Mouse (Mus musculus) adrenal gland, adult 18-20 months (tissue): ENCODE data around the gene Camk1. TPM values are rescaled to one million over a fixed set of nuclear protein-coding genes. Genes with fewer than 3 reads are reported as not detected.

Source experiments
- DNase-seq, 2 experiments: peaks; one replicate each; pipeline ENCODE4 v3.0.0; 2021 to 2022; ENCODE audit warnings: low spot score in 2 of 2
- total RNA-seq, 2 experiments: library from RNA; stranded (reverse); gene quantifications; 1 replicate in 1 of 2; 2 replicates in 1 of 2; pipeline ENCODE4 v1.2.3; 2021

Camk1 gene
- total RNA-seq, 2 experiments from 2014 or later: 53.1 to 55.4 TPM

DNA sequence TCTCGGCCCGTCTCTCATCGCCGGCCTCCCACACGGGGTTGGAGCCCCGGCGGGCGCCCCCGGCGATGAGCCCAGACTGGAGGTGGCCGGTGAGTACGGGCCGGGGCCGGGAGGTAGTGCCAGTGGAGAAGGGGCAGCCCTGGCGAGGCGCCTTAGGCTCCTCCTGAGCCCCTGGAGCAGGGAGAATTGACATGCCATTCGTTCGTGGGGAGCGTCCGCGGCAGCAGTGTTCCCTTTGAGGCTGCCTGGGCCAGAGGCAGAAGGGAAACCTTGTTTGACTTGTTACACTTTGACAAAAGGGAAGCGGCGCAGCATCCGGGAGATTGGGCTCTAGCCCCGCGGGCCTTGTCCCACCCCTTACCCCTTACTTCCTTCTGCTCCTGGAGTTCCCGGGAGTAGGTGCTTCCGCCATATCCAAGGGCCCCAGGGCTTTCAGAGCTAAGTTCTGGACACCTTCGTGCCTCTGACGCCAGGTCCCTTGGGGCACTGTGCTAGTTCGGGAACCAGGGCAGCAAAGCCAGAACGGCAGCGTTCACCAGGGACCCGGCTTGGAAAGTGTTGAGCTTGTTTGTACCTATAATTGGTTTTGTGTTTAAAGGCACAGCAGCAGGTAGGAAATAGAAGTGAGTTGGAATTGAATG, 36.2 kb downstream of the Camk1 start:
- peak in 1 of 2 experiments; percentile 47 for DNase-seq

DNA sequence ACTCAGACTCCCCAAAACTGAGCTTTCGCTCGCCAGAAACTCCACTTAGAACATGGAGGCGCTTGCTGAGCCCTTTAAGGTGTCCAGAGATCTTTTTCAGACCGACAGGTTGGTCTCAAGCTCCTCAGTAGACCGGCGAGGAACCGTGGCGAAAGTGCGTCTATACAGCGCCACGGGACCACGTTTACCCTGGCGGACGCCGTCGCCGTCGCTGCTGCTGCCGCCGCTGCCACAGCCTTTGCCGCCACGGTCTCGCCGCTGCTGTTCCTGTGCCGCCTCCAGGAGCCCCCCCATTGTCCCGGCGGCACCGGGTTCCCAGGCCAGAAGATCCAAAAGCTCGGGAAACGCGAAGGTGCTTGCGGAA, 36.8 kb downstream of the Camk1 start, which contains the start of gene Brpf1:
TSS of gene Brpf1 (plus strand) at position 152 of the 364 bp plus-strand sequence.
- DNase-seq: no peak

DNA sequence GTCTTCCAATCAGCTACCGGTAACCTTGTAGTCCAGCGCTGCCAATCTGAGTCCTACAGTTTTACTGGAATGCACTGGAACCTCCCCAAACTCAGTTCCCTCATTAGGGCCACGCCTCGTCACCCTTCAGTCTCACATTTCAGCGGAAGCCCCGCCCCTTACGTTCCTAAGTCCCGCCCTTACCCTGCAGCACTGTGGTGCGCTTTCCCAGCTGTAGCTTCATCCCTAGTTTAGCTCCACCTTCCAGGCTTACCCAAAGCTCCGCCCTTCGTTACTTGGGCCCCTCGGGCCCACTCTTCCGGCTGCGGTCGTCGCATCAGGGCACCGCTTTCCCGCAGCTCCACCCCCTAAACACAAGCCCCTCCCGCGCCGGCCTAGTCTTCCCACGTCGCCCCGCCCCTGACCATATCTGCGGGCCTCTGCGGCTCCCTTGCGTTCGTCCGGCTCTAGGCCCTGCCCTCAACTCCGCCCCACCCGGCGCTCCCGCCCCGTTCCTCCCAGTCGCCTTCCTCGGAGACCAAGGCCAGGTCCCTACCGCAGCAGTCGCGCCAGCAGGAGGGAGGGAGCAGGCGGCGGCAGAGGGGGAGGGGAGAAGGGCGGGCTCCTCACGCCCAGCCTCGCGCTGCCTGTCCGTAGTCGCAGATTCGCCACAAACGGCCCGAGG, 37.3 kb downstream of the Camk1 start:
- peak; percentile 97 to 98 for DNase-seq

DNA sequence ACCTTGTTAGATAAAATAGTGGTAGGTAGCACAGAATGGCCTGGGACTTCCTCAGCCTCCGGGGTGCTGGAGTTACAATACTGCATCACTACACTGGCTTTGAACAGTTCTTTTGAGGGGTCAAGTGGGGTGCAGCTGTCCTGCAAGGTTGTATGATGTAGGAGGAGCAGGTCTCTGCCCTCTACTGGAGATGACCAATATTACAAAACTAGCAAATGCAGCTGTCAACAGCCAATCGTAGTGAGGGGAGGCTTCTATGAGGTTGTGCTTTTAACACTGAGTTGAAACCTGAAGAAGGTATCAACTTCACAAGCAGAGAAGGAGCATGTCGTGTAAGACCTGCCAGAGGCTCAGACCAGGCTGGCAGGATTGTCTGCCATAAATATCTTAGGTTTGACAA, 41.5 kb downstream of the Camk1 start:
- DNase-seq: no peak

DNA sequence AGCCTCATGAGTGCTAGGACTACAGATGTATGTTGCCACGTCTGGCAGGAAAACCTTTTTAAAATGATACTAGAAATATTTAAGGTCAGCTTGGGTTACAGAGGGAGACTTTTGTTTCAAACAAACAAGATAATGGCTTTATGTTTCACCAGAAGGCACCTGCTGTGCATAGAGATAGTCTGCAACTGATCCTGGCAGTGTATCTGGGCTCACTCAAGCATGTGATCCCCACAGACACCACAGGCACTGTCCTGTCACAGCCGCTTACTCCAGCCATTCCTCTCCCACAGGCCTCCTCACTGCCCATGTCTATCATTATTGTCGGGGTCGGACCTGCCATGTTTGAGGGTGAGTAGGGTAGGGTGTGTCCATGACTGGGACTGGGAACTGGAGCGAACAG, 42.4 kb downstream of the Camk1 start:
- DNase-seq: no peak

DNA sequence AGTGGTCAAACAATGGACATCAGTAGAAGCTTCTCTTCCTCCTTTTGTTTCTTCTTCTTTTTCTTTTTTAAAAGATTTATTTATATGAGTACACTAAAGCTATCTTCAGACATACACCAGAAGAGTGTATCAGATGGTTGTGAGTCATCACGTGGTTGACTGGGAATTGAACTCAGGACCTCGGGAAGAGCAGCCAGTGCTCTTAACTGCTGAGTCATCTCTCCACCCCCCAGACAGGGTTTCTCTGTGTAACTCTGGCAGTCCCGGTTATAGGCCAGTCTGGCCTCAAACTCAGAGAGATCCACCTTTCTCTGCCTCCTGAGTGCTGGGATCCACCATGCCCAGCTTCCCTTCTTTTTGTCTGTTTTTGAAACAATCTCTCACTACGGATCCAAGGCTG, 47.1 kb downstream of the Camk1 start:
- no peak for DNase-seq

DNA sequence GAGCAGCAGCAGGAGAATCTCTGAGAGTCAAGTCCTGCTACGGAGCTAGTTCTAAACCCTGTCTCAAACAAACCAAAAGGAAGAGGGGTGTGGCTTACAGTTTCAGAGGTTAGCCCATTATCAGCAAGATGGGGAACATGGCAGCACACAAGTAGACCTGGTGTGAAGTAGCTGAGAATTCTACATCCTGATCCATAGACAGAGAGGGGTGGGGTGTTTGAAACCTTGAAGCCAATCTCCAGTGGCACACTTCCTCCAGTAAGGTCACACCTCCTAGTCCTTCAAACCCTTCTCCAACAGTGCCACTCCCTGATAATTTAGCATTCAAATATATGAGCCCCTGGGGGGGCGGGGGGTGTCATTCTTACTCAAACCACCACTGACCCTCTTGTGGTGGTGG, 47.7 kb downstream of the Camk1 start:
- no peak for DNase-seq

DNA sequence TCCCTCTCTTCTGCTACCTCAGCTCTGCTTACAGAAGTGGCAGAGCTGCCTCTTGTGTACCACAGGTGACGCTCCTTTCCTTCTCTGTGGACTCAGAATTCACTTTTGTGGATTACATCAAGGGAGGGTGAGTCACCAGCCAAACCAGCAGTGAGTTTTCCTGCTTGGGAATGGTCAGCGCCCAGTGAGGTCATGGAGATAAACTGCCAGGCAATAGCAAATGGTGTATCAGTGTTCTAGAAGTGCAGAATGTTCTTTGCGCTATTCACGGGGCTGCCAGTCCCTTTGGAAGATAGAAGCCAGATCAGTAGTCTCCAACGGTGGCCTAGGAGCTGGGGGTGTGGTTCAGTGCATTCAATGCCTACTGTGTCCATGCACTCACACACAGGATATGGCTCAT, 50.8 kb downstream of the Camk1 start:
- DNase-seq: no peak

DNA sequence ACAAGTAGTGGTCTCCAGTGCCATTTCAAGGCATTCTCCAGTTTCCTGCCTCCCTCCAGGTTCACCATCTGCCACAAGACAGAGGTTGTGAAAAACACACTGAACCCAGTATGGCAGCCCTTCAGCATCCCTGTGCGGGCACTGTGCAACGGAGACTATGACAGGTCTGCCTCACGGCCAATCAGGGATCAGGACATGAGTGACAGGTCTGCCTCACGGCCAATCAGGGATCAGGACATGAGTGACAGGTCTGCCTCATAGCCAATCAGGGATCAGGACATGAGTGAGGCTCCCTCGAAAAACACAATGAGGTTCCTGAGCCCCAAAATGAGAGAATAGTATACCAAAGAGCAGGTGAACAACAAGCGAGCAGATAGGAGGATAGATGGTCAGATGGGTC, 53.4 kb downstream of the Camk1 start:
- DNase-seq: no peak

DNA sequence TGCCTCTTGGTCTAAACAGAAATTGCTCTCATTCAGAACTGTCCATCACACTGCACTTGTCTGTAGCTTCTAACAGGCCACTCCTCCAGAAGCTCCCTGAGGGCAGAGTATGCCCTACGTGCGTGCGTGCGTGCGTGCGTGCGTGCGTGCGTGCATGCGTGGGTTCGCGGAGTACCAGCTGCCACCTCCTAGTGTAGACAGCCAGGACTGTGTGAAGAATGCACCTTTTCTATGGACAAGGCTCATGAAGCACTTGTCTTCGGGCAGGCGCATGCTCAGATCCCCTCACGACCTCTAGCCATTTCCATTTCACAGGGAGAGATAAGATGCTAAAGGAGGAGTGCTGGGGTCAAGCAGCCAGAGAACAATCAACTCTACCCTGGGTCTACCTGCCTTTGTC, 54.4 kb downstream of the Camk1 start:
- DNase-seq: no peak

DNA sequence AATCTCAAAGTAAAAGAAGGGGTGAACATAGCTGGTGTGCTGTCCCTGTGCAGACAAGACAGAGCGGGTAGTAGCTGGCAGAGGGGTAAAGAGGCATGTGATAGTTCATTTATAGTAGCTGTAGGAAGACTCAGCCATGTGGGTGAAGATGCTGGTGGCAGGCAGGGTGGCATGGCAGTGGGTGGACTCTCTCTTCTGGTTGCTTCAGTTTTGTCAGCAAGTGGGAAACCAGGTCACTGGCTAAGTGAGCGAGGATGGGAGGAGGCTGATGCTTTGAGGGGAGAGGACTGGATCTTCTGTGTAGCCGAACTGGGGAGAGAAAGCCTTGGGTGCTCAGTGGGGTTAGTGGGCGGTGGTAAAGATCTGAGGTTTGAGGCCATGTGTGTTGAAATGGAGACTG, 56.5 kb downstream of the Camk1 start:
- DNase-seq: no peak

DNA sequence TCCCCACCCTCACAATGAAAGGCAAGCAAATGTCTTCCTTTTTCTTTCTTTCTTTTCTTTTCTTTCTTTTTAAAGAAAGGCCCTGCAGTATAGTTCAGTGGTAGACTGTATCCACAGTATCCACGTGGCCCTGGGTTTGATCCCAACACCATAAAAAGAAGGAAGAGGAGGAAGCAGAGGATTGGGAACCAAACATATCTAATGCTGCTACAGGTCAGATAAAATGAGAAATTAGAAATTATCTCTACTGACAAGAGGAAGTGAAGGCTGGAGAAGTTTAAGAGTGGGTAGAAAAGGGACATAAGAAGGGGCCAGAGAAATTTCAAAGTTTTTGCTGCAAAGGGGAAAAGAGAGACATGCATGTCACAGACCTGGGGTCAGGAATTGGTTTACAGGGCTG, 57.5 kb downstream of the Camk1 start:
- DNase-seq: no peak

DNA sequence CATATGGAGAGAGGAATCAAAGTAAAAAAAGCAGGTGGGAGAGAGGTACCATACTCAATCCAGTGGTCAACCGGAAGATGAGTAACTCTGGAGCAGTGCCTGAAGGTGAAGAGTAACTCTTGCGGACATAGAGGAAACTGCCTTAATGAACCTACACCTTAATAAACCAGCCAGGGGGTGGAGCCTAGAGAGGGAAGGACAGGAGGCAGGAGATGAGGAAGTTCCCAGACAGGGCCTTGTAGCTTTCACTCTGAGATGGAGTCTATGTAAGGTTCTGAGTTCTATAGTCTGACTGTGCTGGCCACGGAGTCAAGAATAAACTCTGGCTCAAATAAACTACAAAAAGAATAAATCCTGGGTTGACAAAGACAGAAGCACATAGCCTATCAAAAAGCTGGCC, 58.9 kb downstream of the Camk1 start:
- DNase-seq: no peak

Other genes starting within 250 kb of the Camk1 start
- 1 to 10 TPM; 4.1 to 4.3 TPM for gene Lhfpl4, start 148.6 kb downstream of the Camk1 start, total RNA-seq
- 10 to 100 TPM; 18.2 to 18.4 TPM for gene Mtmr14, start 106.1 kb downstream of the Camk1 start, total RNA-seq
- 1 to 10 TPM; 2.8 to 4.4 TPM for gene Cpne9, start 61.7 kb downstream of the Camk1 start, total RNA-seq
- 10 to 100 TPM; 25.4 to 26.4 TPM for gene Brpf1, start 36.8 kb downstream of the Camk1 start, total RNA-seq
- 10 to 100 TPM in 1 of 2 experiments, 1 to 10 TPM in 1; 10.0 to 10.3 TPM for gene Ogg1, start 17.0 kb downstream of the Camk1 start, total RNA-seq
- 10 to 100 TPM; 31.9 to 36.1 TPM for gene Tada3, start 33.9 kb upstream of the Camk1 start, total RNA-seq
- 100 to 1,000 TPM; 184 to 190 TPM for gene Arpc4, start 34.1 kb upstream of the Camk1 start, total RNA-seq
- gene Ttll3, start 45.3 kb upstream of the Camk1 start, total RNA-seq: 1 to 10 TPM; 3.0 to 4.0 TPM
- gene Rpusd3, start 75.4 kb upstream of the Camk1 start, total RNA-seq: 1 to 10 TPM; 6.3 to 8.5 TPM
- 100 to 1,000 TPM; 321 to 750 TPM for gene Cidec, start 91.8 kb upstream of the Camk1 start, total RNA-seq
- 10 to 100 TPM; 47.2 to 49.7 TPM for gene Jagn1, start 98.6 kb upstream of the Camk1 start, total RNA-seq
- gene Il17re, start 114.5 kb upstream of the Camk1 start, total RNA-seq: 1 to 10 TPM in 1 of 2 experiments, under 1 TPM in 1; 0.83 to 2.6 TPM
- 10 to 100 TPM; 19.9 to 26.9 TPM for gene Il17rc, start 127.4 kb upstream of the Camk1 start, total RNA-seq
- 10 to 100 TPM; 53.7 to 55.8 TPM for gene Creld1, start 139.3 kb upstream of the Camk1 start, total RNA-seq
- gene Prrt3, start 157.9 kb upstream of the Camk1 start, total RNA-seq: under 1 TPM in 1 of 2 experiments, not detected in 1; 0.32 TPM
- gene Emc3, start 187.7 kb upstream of the Camk1 start, total RNA-seq: 100 to 1,000 TPM in 1 of 2 experiments, 10 to 100 TPM in 1; 89.8 to 107 TPM
- under 1 TPM; 0.19 to 0.43 TPM for gene Fancd2, start 187.7 kb upstream of the Camk1 start, total RNA-seq